Mouse (Mus musculus): ENCODE data around the gene Fam161b. TPM values are rescaled to one million over a fixed set of nuclear protein-coding genes. Genes with fewer than 3 reads are reported as not detected.

The Fam161b gene
- polyA plus RNA-seq, 2 experiments, result 0.81 to 1.5 TPM

DNA sequence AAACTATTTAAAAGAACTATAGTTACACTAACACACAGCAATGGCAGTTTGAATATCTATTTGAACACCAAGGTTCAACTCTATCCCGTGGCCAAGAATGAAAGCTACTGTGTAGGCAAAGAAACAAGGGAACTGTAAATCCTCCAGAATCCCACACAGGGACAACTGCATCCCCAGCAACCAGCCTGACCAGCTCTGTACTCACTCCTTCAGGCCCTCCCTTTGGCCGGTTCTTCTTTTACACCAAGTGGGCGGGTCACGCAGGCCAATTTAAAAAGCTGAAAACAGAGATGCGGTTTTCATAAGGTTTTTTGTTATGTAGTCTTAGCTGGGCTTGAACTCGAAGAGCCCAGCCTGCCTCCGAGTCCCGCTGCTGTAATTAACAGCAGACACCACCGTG lies 37.5 kb upstream of the Fam161b start:
- Histone ChIP-seq H3K27ac (no peak overlapping the region), H3K9ac (replicated peaks) (no peak overlapping the region), H3K4me3 (ENCODE audit: insufficient read depth in 1 of 2, low read depth in 2 of 2, low read length in 2 of 2) (no peak overlapping the region), H3K36me3 (replicated peaks; ENCODE audit: control insufficient read depth, insufficient read depth, low read depth) (no peaks in the 10 kb centered on the region), H3K27me3 (ENCODE audit: control insufficient read depth, insufficient read depth, low read length) (no peaks in the 10 kb centered on the region), H3K9me3 (ENCODE audit: control insufficient read depth, low read length) (no peaks in the 10 kb centered on the region), H3K4me1 (replicated peaks; ENCODE audit: control insufficient read depth in 2 of 2, insufficient read depth in 2 of 2, low read length in 1 of 2) (peaks cover 5 to 8% of the 10 kb centered on the region in 2 experiments; a peak in 3 of 4 replicates), H3K4me2 (ENCODE audit: low read depth) (no peak overlapping the region)
- WGBS (ENCODE audit: insufficient replicate concordance), result 81% methylated on average over 9 of the region's 9 CpGs
- no peak for ATAC-seq (ENCODE audit: insufficient read depth)
- no peak for DNase-seq (ENCODE audit: low read depth in 3 of 3, low spot score in 3 of 3)
- TF ChIP-seq CTCF (IDR thresholded peaks at IDR 0.05; ENCODE audit: low read depth) (no peak), EP300 (IDR thresholded peaks at IDR 0.05; ENCODE audit: low read depth) (no peak)

- no peak overlapping the region for H3K4me2 ChIP-seq (ENCODE audit: low read depth)
- H3K4me3 ChIP-seq (ENCODE audit: insufficient read depth in 1 of 2, low read depth in 2 of 2, low read length in 2 of 2), result no peak overlapping the region
- ATAC-seq (ENCODE audit: insufficient read depth), result no peak
- H3K4me1 ChIP-seq (replicated peaks; ENCODE audit: control insufficient read depth in 2 of 2, insufficient read depth in 2 of 2, low read length in 1 of 2), result peaks cover 5 to 8% of the 10 kb centered on the region in 2 experiments; a peak in 3 of 4 replicates
- H3K27ac ChIP-seq, result no peak overlapping the region
- TF ChIP-seq EP300 (IDR thresholded peaks at IDR 0.05; ENCODE audit: low read depth) (no peak), CTCF (IDR thresholded peaks at IDR 0.05; ENCODE audit: low read depth) (no peak)
- no peaks in the 10 kb centered on the region for H3K27me3 ChIP-seq (ENCODE audit: control insufficient read depth, insufficient read depth, low read length)
- no peaks in the 10 kb centered on the region for H3K9me3 ChIP-seq (ENCODE audit: control insufficient read depth, low read length)
- 81% methylated on average over 5 of the region's 5 CpGs for WGBS (ENCODE audit: insufficient replicate concordance)
- no peak for DNase-seq (ENCODE audit: low read depth in 3 of 3, low spot score in 3 of 3)
- H3K36me3 ChIP-seq (replicated peaks; ENCODE audit: control insufficient read depth, insufficient read depth, low read depth), result no peaks in the 10 kb centered on the region
- no peak overlapping the region for H3K9ac ChIP-seq (replicated peaks)
Observed at GRCm38 (mm10) chr12:84398629-84399028, 37.0 kb upstream of the Fam161b start.

- ATAC-seq (ENCODE audit: insufficient read depth) (no peak), DNase-seq (ENCODE audit: low read depth in 3 of 3, low spot score in 3 of 3) (no peak)
- Histone ChIP-seq H3K9ac (replicated peaks) (no peak overlapping the region), H3K4me2 (ENCODE audit: low read depth) (no peak overlapping the region), H3K36me3 (replicated peaks; ENCODE audit: control insufficient read depth, insufficient read depth, low read depth) (no peaks in the 10 kb centered on the region), H3K27ac (no peak overlapping the region), H3K4me1 (replicated peaks; ENCODE audit: control insufficient read depth in 2 of 2, insufficient read depth in 2 of 2, low read length in 1 of 2) (peaks cover 5 to 8% of the 10 kb centered on the region in 2 experiments; a peak in 3 of 4 replicates), H3K27me3 (ENCODE audit: control insufficient read depth, insufficient read depth, low read length) (no peaks in the 10 kb centered on the region), H3K4me3 (ENCODE audit: insufficient read depth in 1 of 2, low read depth in 2 of 2, low read length in 2 of 2) (no peak overlapping the region), H3K9me3 (ENCODE audit: control insufficient read depth, low read length) (no peaks in the 10 kb centered on the region)
- TF ChIP-seq EP300 (IDR thresholded peaks at IDR 0.05; ENCODE audit: low read depth), result no peak
- TF ChIP-seq CTCF (IDR thresholded peaks at IDR 0.05; ENCODE audit: low read depth), result no peak
Observed at GRCm38 (mm10) chr12:84397685-84398084, 36.1 kb upstream of the Fam161b start.

GRCm38 (mm10) chr12:84396947-84397679 lies 35.5 kb upstream of the Fam161b start:
- Histone ChIP-seq H3K36me3 (replicated peaks; ENCODE audit: control insufficient read depth, insufficient read depth, low read depth) (no peaks in the 10 kb centered on the region), H3K4me2 (ENCODE audit: low read depth) (no peak overlapping the region), H3K9me3 (ENCODE audit: control insufficient read depth, low read length) (no peaks in the 10 kb centered on the region), H3K4me3 (ENCODE audit: insufficient read depth in 1 of 2, low read depth in 2 of 2, low read length in 2 of 2) (no peak overlapping the region), H3K27me3 (ENCODE audit: control insufficient read depth, insufficient read depth, low read length) (no peaks in the 10 kb centered on the region), H3K4me1 (replicated peaks; ENCODE audit: control insufficient read depth in 2 of 2, insufficient read depth in 2 of 2, low read length in 1 of 2) (peaks cover 5 to 8% of the 10 kb centered on the region in 2 experiments; a peak in 3 of 4 replicates), H3K9ac (replicated peaks) (no peak overlapping the region), H3K27ac (no peak overlapping the region)
- ATAC-seq (ENCODE audit: insufficient read depth) (peak; percentile 57; the same call in 1 of the 2 replicates), DNase-seq (ENCODE audit: low read depth in 3 of 3, low spot score in 3 of 3) (no peak)
- TF ChIP-seq CTCF (IDR thresholded peaks at IDR 0.05; ENCODE audit: low read depth) (no peak), EP300 (IDR thresholded peaks at IDR 0.05; ENCODE audit: low read depth) (no peak)
- WGBS (ENCODE audit: insufficient replicate concordance), result 68% methylated on average over 14 of the region's 14 CpGs

DNA sequence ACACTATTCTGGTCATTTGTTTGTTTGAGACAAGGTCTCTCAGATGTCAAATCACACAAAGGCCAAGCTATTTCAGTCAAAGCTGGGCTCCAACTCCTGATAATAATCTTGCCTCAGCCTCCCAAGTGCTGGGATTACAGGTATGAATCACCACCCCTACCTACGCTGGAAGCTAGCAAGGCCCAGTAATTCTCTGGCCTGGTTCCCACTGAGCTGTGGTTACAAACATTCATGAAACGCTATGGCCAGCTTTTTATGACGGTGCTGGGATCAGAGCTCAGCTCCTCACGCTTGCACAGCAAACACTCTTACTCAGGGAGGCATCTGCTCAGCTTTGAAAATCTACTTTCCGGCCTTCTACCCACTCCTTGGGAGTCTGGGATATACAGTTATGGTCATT lies 32.2 kb upstream of the Fam161b start:
- no peak for ATAC-seq (ENCODE audit: insufficient read depth)
- no peak overlapping the region for H3K9ac ChIP-seq (replicated peaks)

More for the DNA sequence above, 32.2 kb upstream of the Fam161b start:
- Histone ChIP-seq H3K4me1 (replicated peaks; ENCODE audit: control insufficient read depth in 2 of 2, insufficient read depth in 2 of 2, low read length in 1 of 2) (peaks cover 0 to 3% of the 10 kb centered on the region in 2 experiments; a peak in 2 of 4 replicates), H3K4me3 (ENCODE audit: insufficient read depth in 1 of 2, low read depth in 2 of 2, low read length in 2 of 2) (no peak overlapping the region), H3K36me3 (replicated peaks; ENCODE audit: control insufficient read depth, insufficient read depth, low read depth) (no peaks in the 10 kb centered on the region), H3K9me3 (ENCODE audit: control insufficient read depth, low read length) (no peaks in the 10 kb centered on the region), H3K27me3 (ENCODE audit: control insufficient read depth, insufficient read depth, low read length) (no peaks in the 10 kb centered on the region), H3K27ac (no peak overlapping the region), H3K4me2 (ENCODE audit: low read depth) (no peak overlapping the region)
- no peak for DNase-seq (ENCODE audit: low read depth in 3 of 3, low spot score in 3 of 3)
- no peak for TF ChIP-seq CTCF (IDR thresholded peaks at IDR 0.05; ENCODE audit: low read depth)
- WGBS (ENCODE audit: insufficient replicate concordance), result 77% methylated on average over 5 of the region's 5 CpGs
